Mouse (Mus musculus) adrenal gland, postnatal 14 days (tissue): ENCODE data around the gene Uvssa. TPM values are rescaled to one million over a fixed set of nuclear protein-coding genes. Genes with fewer than 3 reads are reported as not detected.

ENCODE experiments used
- DNase-seq: peaks from one replicate; pipeline ENCODE4 v3.0.0; 2021; ENCODE audit warnings: mixed read lengths
- total RNA-seq: library from RNA; stranded (reverse); gene quantifications from 2 replicates; pipeline ENCODE4 v1.2.3, GENCODE M21; 2021

The Uvssa gene
- total RNA-seq, 1 experiment from 2014 or later = 8.0 TPM

DNA sequence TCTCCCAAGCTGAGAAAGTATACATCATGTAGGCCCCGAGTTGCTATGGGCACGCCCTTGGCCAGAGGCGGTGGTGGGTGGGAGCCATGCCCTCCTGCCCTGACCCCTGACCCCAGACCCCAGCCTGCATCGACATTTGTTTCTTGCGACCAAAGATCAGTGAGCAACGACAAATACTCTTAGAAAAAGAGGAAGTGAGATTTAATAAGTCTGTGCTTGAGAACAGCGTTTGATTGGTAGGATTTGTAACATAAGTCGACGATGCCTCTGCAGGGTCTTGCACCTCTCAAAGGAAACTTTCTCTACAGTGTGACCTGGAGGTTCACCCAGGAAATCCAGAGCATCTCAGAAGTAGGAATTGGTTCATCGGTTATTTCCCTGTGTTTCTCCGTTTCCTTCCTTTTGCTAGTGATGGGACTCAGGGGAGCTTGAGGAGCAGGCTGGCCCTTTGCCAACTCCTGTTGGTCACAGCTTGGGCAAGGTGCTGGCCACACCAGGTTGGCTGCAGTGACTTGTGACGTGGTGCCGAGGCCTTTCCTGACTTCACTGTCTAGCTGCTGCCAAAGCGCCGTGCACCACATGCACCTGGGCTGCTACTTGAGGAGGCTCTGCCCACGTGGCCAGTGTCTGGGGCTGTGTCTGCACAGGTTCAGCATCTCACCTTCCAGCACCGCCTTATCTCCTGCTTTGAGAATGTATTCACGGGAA lies 5.9 kb upstream of the Uvssa start:
- peak; percentile 56 for DNase-seq

DNA sequence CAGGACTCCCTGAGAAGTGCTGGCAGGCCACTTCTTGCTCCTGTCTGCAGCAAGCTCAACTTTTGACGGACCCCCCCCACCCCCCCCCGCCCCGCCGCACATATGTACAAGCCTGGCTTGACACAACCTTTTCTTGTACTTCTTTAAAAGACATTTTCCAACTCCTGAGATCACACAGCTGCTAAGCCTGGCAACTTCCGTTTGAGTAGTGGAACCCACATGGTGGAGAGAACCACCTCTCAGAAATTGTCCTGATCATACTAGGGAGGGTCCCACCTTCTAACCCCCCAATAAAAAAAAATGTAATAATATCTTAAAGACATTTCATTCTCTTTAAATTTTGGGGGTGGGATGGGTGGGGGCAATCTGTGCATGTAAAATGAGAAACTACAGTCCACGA lies 1.2 kb upstream of the Uvssa start:
- DNase-seq = no peak

GRCm38 (mm10) chr5:33377801-33378301 lies 498 bp upstream of the Uvssa start:
- peak; percentile 51 for DNase-seq

DNA sequence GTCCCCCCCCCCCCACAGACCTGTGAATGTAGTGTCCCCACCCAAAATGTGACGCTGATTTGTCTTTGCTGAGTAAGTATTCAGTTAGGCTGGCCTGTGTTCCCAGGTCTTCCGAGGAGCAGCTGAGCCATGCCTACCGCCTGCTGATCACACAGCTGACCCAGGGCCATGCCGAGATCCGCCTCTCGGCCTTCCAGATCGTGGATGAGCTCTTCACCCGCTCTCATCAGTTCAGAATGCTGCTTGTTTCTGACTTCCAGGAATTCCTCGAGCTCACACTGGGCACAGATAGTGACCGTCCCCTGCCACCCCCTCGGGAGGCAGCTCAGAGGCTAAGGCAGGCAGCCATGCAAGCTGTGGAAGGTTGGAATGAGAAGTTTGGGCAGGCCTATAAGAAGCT lies 9.2 kb downstream of the Uvssa start:
- no peak for DNase-seq

GRCm38 (mm10) chr5:33393803-33394202 lies 15.5 kb downstream of the Uvssa start:
- peak; percentile 82 for DNase-seq

GRCm38 (mm10) chr5:33395693-33396092 lies 17.3 kb downstream of the Uvssa start:
- no peak for DNase-seq

GRCm38 (mm10) chr5:33396828-33397227 lies 18.5 kb downstream of the Uvssa start:
- no peak for DNase-seq

DNA sequence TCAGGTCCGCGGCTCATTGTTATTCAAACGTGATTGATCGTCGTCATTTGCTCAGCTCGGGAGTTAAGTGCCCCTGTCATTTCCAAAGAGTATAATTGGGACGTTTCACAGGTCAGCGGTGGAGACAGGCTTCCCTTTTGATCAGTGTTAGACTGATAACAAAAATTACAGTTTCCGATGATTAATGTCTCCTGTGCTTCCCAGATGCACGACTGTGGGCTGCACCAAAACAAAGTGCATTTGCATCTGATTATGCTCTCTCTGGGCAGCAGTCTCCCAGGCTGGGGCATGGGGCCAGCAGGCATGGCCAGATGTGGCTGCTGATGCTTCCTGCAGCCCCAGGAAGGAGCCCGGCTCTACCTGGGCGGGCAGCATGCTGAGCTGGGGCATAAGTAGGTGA lies 22.5 kb downstream of the Uvssa start:
- no peak for DNase-seq

DNA sequence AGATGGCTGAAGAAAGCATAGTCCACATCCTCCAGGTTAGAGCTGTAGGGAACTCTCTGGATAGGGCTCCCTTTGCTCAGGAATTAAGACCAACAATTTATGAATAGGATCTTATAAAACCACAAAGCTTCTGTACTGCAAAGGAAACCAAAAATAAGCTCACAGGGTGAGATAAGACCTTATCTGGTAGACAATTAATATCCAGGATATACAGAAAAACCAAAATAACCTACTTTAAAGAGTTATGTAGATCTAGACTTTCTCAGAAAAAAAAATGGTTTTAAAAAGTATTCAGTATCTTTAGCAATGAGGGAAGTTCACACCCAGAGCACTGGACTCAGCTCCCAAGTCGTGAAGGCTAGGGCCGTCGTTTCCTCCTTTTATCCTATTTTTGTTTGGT lies 42.0 kb downstream of the Uvssa start:
- no peak for DNase-seq

- DNase-seq = no peak
These were observed 49.1 kb downstream of the Uvssa start for GRCm38 (mm10) chr5:33427461-33427860.

- DNase-seq = no peak
These were observed 51.8 kb downstream of the Uvssa start for GRCm38 (mm10) chr5:33430106-33430505.

DNA sequence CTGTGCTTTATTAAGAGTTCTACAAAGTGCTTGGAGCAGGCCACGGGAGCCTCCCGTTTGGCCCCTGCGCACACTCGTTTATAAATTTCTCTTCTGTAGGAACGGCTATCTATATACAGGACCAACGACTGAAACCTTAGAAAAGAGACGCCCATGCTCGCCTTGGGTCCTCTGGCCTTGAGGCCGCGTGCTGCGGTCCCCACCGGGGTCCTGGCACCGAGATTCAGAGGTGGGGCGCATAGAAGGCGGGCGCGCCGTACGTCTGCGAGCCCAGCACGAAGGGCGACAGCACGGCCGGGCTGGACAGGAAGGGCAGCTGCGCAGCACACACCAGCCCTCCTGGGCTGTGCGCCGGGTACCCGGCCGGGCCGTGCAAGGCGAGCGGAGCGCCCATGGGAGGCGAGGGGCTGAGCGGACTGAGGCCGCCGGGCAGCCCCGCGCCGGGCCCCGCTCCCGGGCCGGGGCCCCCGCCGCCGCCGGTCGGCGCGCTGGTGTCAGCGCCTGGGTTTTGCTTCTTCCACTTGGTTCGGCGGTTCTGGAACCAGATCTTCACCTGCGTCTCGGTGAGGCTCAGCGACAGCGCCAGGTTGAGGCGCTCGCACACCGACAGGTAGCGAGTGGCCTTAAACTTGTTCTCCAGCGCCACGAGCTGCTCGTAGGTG lies 52.3 kb downstream of the Uvssa start:
- DNase-seq = no peak

GRCm38 (mm10) chr5:33431173-33432005 lies 53.0 kb downstream of the Uvssa start:
- DNase-seq = peak; percentile 20

DNA sequence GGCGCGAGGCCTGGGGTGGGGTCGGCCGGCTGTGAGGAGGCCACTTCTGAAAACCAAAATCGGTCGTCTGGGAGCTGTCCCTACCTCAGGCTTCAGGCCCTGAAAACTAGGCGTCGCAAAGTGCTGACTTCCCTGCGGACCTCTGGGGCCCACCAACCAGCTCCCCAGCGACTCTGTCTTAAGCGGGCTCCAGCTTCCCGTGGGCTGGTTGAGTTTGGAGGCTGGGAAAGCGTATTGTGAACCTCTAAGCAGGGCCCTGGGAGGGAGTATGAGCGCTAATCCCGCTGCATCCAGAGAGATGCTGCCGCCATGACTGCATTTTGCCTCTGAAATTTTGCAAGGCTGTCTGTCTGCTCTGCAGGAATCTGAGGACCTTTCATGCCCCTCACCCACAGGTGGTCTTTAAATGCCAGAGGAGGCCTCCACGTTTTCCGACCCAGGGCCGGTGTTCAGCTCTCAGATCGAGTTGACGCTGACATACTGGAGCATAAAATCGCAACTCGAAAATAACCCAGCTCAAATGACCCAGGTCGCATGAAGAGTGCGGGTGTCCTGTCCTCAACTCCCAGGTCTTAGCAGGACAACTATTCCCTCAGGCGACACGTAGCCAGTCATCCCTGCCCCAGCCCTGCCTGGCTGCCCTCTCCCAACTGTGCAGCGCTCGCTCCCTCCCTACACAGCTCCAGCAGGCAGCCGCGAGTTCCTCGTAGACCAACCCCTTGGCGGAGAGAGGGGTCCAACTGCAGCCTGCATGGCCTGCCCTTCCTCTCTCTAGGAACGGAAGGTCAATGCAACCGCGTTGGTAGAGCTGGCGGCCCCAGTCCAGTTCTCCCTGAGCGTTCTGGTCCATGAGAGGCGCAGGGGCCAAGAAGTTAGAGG lies 53.9 kb downstream of the Uvssa start:
- no peak for DNase-seq

DNA sequence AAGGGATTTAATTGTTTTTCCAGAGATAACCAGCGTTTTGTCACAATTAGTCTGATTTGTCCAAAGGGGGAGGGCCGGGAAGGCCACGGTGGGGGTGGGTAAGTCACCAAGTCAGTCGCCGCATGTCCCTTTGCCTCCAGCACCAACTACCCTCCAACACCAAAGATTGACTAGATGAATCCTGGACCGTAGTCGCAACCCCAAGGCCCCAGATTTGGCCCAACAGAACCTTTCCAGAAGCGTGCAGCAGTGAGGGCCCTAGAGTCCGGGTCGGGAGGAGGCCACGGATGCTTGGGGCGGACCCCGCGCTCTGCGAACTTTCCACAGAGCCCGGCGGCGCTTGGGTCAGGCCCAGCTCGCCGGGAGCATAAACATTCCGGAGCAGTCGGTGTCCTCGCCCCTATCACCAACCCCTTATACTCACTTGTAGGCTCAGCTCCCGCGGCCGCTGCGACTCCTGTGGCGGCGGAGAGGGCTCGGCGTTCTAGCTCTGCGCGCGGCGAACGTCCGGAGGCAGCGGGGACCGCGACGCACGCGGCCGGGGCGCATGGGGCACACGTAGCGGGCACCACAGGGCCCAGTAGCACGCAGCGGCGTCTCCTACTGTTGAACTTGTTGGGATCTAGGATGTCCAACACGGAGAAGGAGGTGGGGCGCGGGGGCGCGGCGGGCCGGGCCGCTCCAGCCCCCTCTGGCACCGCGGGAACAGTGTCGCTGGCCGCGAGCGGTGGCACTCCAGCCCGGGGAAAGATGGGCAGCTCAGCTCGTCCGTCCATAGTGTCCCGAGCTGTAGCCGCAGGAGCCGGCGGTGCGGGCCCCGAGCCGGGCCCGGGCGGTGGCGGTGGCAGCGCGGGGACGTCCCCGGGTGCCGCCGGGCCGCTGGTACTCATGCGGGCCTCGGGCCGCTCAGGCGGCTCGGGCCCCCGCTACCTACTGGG lies 55.1 kb downstream of the Uvssa start, which contains the start of gene Nkx1-1:
Gene Nkx1-1 (minus strand): TSS at position 776 of the 938 bp plus-strand sequence.
- no peak for DNase-seq

- peak; percentile 8 for DNase-seq
These were observed 55.9 kb downstream of the Uvssa start for GRCm38 (mm10) chr5:33434141-33434780.

- DNase-seq = no peak
These were observed 56.8 kb downstream of the Uvssa start for GRCm38 (mm10) chr5:33435151-33435550.

DNA sequence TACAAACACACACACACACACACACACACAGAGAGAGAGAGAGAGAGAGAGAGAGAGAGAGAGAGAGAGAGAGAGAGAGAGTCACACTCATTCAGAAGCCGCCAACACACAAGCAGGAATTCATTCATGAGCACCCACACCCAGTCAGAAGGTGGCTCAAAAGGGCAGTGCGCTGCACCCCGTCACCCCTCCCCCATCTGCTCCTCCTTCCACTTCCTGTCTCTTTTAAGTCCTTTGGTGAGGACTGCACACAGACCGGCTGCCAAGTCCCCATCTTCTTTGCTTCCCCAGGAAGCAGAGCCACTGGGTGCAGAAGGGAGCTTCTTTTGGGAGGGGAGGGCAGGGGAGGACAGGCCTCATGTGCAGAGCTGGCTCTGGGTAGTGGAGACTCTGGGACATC lies 57.6 kb downstream of the Uvssa start:
- DNase-seq = no peak

- peak; percentile 97 for DNase-seq
These were observed 59.9 kb downstream of the Uvssa start for GRCm38 (mm10) chr5:33438214-33438613.
